Comparison of ENCODE assay signal across 17 mouse cellular contexts in genomic region chr9:88058551-88058950, GRCm38 (mm10).
A peak's percentile ranks its signal among the peaks of the same experiment; 100 is the strongest.
DNase-seq lines count a peak whose midpoint lies in the region; ATAC-seq lines count a peak whose summit lies in the region.
"Had no signal": no experiment of that assay in that cellular context is flagged by ENCODE, and none has a peak within 500 bp of the region (broad histone marks: within the 10 kb centered on the region; RNA-seq: fewer than 3 reads in every experiment).

No protein-coding gene starts in this region.

- no peaks in the 10 kb centered on the region for H3K36me3 ChIP-seq in limb, embryonic 13.5 days
- H3K36me3 ChIP-seq in limb, embryonic 10.5 days: no peaks in the 10 kb centered on the region
- no peaks in the 10 kb centered on the region for H3K36me3 ChIP-seq in forebrain, embryonic 13.5 days (ENCODE audit: poor library complexity, severe bottlenecking)
- H3K36me3 ChIP-seq in midbrain, embryonic 16.5 days (ENCODE audit: control insufficient read depth, insufficient read depth, low read length): no peaks in the 10 kb centered on the region
- H3K36me3 ChIP-seq: heart, embryonic 15.5 days; intestine, embryonic 15.5 days had no signal

- 0 out of 2 replicates have a peak, but pooled peaks cover 10% of the 10 kb centered on the region for H3K27me3 ChIP-seq in limb, embryonic 13.5 days
- peaks cover 33% of the 10 kb centered on the region for H3K27me3 ChIP-seq in limb, embryonic 10.5 days (ENCODE audit: low read depth, poor library complexity, severe bottlenecking)
- peaks cover 9% of the 10 kb centered on the region; the same call in 1 of the 2 replicates for H3K27me3 ChIP-seq in forebrain, embryonic 13.5 days
- no peaks in the 10 kb centered on the region for H3K27me3 ChIP-seq in midbrain, embryonic 16.5 days (ENCODE audit: control insufficient read depth, insufficient read depth, low read depth, low read length)
- H3K27me3 ChIP-seq: heart, embryonic 15.5 days; intestine, embryonic 15.5 days had no signal

- 0 out of 2 replicates have a peak, but pooled peaks cover 5% of the 10 kb centered on the region for H3K9me3 ChIP-seq in limb, embryonic 13.5 days
- H3K9me3 ChIP-seq in limb, embryonic 10.5 days (replicated peaks): no peaks in the 10 kb centered on the region
- H3K9me3 ChIP-seq in forebrain, embryonic 13.5 days (replicated peaks): no peaks in the 10 kb centered on the region
- H3K9me3 ChIP-seq in midbrain, embryonic 16.5 days (replicated peaks; ENCODE audit: control insufficient read depth, low read length, poor library complexity, severe bottlenecking): no peaks in the 10 kb centered on the region
- H3K9me3 ChIP-seq: heart, embryonic 15.5 days; intestine, embryonic 15.5 days had no signal

- H3K4me1 ChIP-seq in limb, embryonic 13.5 days: peaks cover 14% of the 10 kb centered on the region; the same call in 1 of the 2 replicates
- H3K4me1 ChIP-seq in limb, embryonic 10.5 days: peaks cover 25% of the 10 kb centered on the region
- peaks cover 18% of the 10 kb centered on the region for H3K4me1 ChIP-seq in forebrain, embryonic 13.5 days
- no peaks in the 10 kb centered on the region for H3K4me1 ChIP-seq in midbrain, embryonic 16.5 days (ENCODE audit: control insufficient read depth, insufficient read depth, low read length)
- H3K4me1 ChIP-seq: heart, embryonic 15.5 days; intestine, embryonic 15.5 days had no signal

- DNase-seq in limb, embryonic 10.5 days (ENCODE audit: low spot score): no peak
- peak; percentile 22 for DNase-seq in adipocyte (ENCODE audit: low spot score)
- no peak for DNase-seq in MN1 (ENCODE audit: low spot score)
- no peak for DNase-seq in cerebellum, adult 11 months
- DNase-seq in layer of hippocampus, adult 11-12 months (ENCODE audit: low spot score): no peak
- DNase-seq: adrenal gland, postnatal 10 days; cerebellum, adult 11-12 months; gastrocnemius, postnatal 36 days; kidney, postnatal 25 days; layer of hippocampus, postnatal 36 days; liver; right cerebral cortex, postnatal 25 days had no signal

- 61% methylated on average over 4 of the region's 4 CpGs for whole genome bisulfite sequencing in limb, embryonic 13.5 days
- WGBS in limb, embryonic 10.5 days: 78% methylated on average over 4 of the region's 4 CpGs
- WGBS in forebrain, embryonic 13.5 days: 23% methylated on average over 4 of the region's 4 CpGs
- 33% methylated on average over 4 of the region's 4 CpGs for WGBS in midbrain, embryonic 16.5 days

- H3K27ac ChIP-seq in limb, embryonic 13.5 days: no peak overlapping the region; the same call in 1 of the 2 replicates
- H3K27ac ChIP-seq in limb, embryonic 10.5 days: no peak overlapping the region
- H3K27ac ChIP-seq in forebrain, embryonic 13.5 days: no peak overlapping the region
- H3K27ac ChIP-seq in midbrain, embryonic 16.5 days (ENCODE audit: low read length): no peak overlapping the region
- H3K27ac ChIP-seq: intestine, embryonic 15.5 days had no signal

- no peak overlapping the region for H3K9ac ChIP-seq in limb, embryonic 13.5 days
- no peak overlapping the region for H3K9ac ChIP-seq in forebrain, embryonic 13.5 days
- no peak overlapping the region for H3K9ac ChIP-seq in midbrain, embryonic 16.5 days (ENCODE audit: low read depth, low read length)
- H3K9ac ChIP-seq: heart, embryonic 15.5 days; intestine, embryonic 15.5 days had no signal

- H3K4me2 ChIP-seq in limb, embryonic 13.5 days (replicated peaks): no peak overlapping the region
- no peak overlapping the region for H3K4me2 ChIP-seq in forebrain, embryonic 13.5 days
- H3K4me2 ChIP-seq in midbrain, embryonic 16.5 days (ENCODE audit: low read length): no peak overlapping the region
- H3K4me2 ChIP-seq: heart, embryonic 15.5 days; intestine, embryonic 15.5 days had no signal

- H3K4me3 ChIP-seq in limb, embryonic 13.5 days: no peak overlapping the region
- H3K4me3 ChIP-seq in limb, embryonic 10.5 days: no peak overlapping the region
- H3K4me3 ChIP-seq in forebrain, embryonic 13.5 days: no peak overlapping the region
- no peak overlapping the region for H3K4me3 ChIP-seq in midbrain, embryonic 16.5 days (ENCODE audit: low read depth, low read length)
- H3K4me3 ChIP-seq: heart, embryonic 15.5 days; intestine, embryonic 15.5 days had no signal

- peak; percentile 40 for ATAC-seq in limb, embryonic 13.5 days (ENCODE audit: low FRiP score, low read depth)
- peak; percentile 92 for ATAC-seq in forebrain, embryonic 13.5 days
- peak; percentile 58 for ATAC-seq in midbrain, embryonic 16.5 days
- ATAC-seq: intestine, embryonic 15.5 days had no signal

Comparison
In these comparisons a context has a peak if more than half of its experiments do, and no peak if none do; other contexts are left out.
1. ATAC-seq: peak in every context shown above with its lines; median percentile 92 in forebrain, embryonic 13.5 days; 58 in midbrain, embryonic 16.5 days; 40 in limb, embryonic 13.5 days.